22 mouse cellular contexts compared by ENCODE assay signal in the genomic region with DNA sequence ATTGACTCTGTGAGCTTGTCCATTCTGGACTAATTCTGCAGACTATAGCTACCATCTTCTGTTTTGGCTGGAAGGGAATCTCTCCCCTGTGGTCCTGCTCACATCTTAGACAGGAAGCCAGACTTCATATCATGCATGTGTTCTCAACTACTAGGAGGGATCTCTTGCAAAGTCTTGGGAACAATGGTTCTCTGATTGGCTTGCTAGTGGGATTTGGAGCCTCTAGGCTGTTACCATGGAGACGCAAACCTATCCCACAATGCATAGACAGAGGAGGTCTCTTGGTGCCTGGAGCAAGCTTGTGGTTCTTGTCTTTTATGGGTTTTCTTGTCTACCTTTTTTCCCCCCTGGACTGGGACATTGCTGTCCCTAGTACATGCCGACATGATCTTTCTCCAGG.
A peak's percentile ranks its signal among the peaks of the same experiment; 100 is the strongest.
DNase-seq lines count a peak whose midpoint lies in the region; ATAC-seq and TF ChIP-seq lines count a peak whose summit lies in the region.
"Had no signal": no experiment of that assay in that cellular context is flagged by ENCODE, and none has a peak within 500 bp of the region (broad histone marks: within the 10 kb centered on the region; RNA-seq: fewer than 3 reads in every experiment).

No protein-coding gene starts in this region.

- H3K4me2 ChIP-seq in forebrain, embryonic 16.5 days (ENCODE audit: low read length): no peak overlapping the region
- H3K4me2 ChIP-seq in forebrain, embryonic 15.5 days (replicated peaks): no peak overlapping the region
- H3K4me2 ChIP-seq in hindbrain, postnatal 0 days (ENCODE audit: low read depth, low read length): no peak overlapping the region
- no peak overlapping the region for H3K4me2 ChIP-seq in hindbrain, embryonic 13.5 days
- H3K4me2 ChIP-seq in intestine, embryonic 15.5 days (replicated peaks): no peak overlapping the region
- H3K4me2 ChIP-seq: embryonic facial prominence, embryonic 13.5 days had no signal

- no peak for TF ChIP-seq CTCF in hindbrain, postnatal 0 days (IDR thresholded peaks at IDR 0.05; ENCODE audit: low read depth)

- H3K4me1 ChIP-seq in forebrain, embryonic 16.5 days (replicated peaks; ENCODE audit: control insufficient read depth, insufficient read depth, low read length): 0 out of 2 replicates have a peak, but pooled peaks cover 6% of the 10 kb centered on the region
- peaks cover 6% of the 10 kb centered on the region for H3K4me1 ChIP-seq in forebrain, embryonic 15.5 days
- H3K4me1 ChIP-seq in hindbrain, postnatal 0 days (ENCODE audit: insufficient read depth, low read length): no peaks in the 10 kb centered on the region
- peaks cover 6% of the 10 kb centered on the region for H3K4me1 ChIP-seq in hindbrain, embryonic 13.5 days (replicated peaks)
- H3K4me1 ChIP-seq in limb, embryonic 10.5 days: peaks cover 62% of the 10 kb centered on the region
- no peaks in the 10 kb centered on the region for H3K4me1 ChIP-seq in intestine, embryonic 15.5 days (replicated peaks)
- H3K4me1 ChIP-seq: embryonic facial prominence, embryonic 13.5 days had no signal

- peak; percentile 44 for DNase-seq in hindbrain, postnatal 0 days (ENCODE audit: low spot score)
- DNase-seq in retina, postnatal 1 day: peak; percentile 60
- no peak for DNase-seq in retina, embryonic 14.5 days (ENCODE audit: low spot score)
- DNase-seq in limb, embryonic 10.5 days (ENCODE audit: low spot score): no peak
- DNase-seq: adrenal gland, adult 2 months; adrenal gland, postnatal 25 days; cerebellum, adult 11 months; cerebellum, adult 8-10 months; cerebellum, postnatal 14 days; gastrocnemius, postnatal 10 days; heart, adult 18-20 months; heart, postnatal 10 days; heart, postnatal 4 days; kidney, adult 2 months had no signal

- WGBS in forebrain, embryonic 16.5 days: 66% methylated on average over 2 of the region's 2 CpGs
- WGBS in forebrain, embryonic 15.5 days: 68% methylated on average over 2 of the region's 2 CpGs
- WGBS in hindbrain, postnatal 0 days: 50% methylated on average over 2 of the region's 2 CpGs
- 54% methylated on average over 2 of the region's 2 CpGs for WGBS in hindbrain, embryonic 13.5 days
- 69% methylated on average over 2 of the region's 2 CpGs for WGBS in limb, embryonic 10.5 days
- WGBS in intestine, embryonic 15.5 days: 73% methylated on average over 2 of the region's 2 CpGs

- H3K36me3 ChIP-seq in forebrain, embryonic 16.5 days (ENCODE audit: control insufficient read depth, insufficient read depth): no peaks in the 10 kb centered on the region
- H3K36me3 ChIP-seq in forebrain, embryonic 15.5 days: no peaks in the 10 kb centered on the region
- no peaks in the 10 kb centered on the region for H3K36me3 ChIP-seq in hindbrain, postnatal 0 days (ENCODE audit: insufficient read depth, low read length)
- H3K36me3 ChIP-seq in hindbrain, embryonic 13.5 days: no peaks in the 10 kb centered on the region
- no peaks in the 10 kb centered on the region for H3K36me3 ChIP-seq in limb, embryonic 10.5 days
- no peaks in the 10 kb centered on the region for H3K36me3 ChIP-seq in intestine, embryonic 15.5 days
- H3K36me3 ChIP-seq: embryonic facial prominence, embryonic 13.5 days; heart, embryonic 10.5 days had no signal

- no peak overlapping the region for H3K27ac ChIP-seq in forebrain, embryonic 16.5 days (ENCODE audit: low read length)
- H3K27ac ChIP-seq in forebrain, embryonic 15.5 days (replicated peaks): no peak overlapping the region
- H3K27ac ChIP-seq in hindbrain, postnatal 0 days: no peak overlapping the region
- H3K27ac ChIP-seq in hindbrain, embryonic 13.5 days: no peak overlapping the region
- H3K27ac ChIP-seq in limb, embryonic 10.5 days: peak overlapping the region; percentile 68; the same call in 1 of the 2 replicates
- no peak overlapping the region for H3K27ac ChIP-seq in intestine, embryonic 15.5 days
- H3K27ac ChIP-seq: embryonic facial prominence, embryonic 13.5 days; heart, embryonic 10.5 days had no signal

- no peak overlapping the region for H3K4me3 ChIP-seq in forebrain, embryonic 16.5 days (replicated peaks; ENCODE audit: low read length)
- no peak overlapping the region for H3K4me3 ChIP-seq in forebrain, embryonic 15.5 days
- H3K4me3 ChIP-seq in hindbrain, postnatal 0 days (ENCODE audit: low read length): no peak overlapping the region
- H3K4me3 ChIP-seq in hindbrain, embryonic 13.5 days: no peak overlapping the region
- no peak overlapping the region for H3K4me3 ChIP-seq in limb, embryonic 10.5 days
- no peak overlapping the region for H3K4me3 ChIP-seq in intestine, embryonic 15.5 days (replicated peaks)
- H3K4me3 ChIP-seq: embryonic facial prominence, embryonic 13.5 days; heart, embryonic 10.5 days had no signal

- ATAC-seq in forebrain, embryonic 16.5 days: peak; percentile 55; the same call in 1 of the 2 replicates
- ATAC-seq in forebrain, embryonic 15.5 days (replicated peaks): no peak
- ATAC-seq in hindbrain, postnatal 0 days: 0 out of 2 replicates have a peak, but pooled peaks have one; percentile 53
- ATAC-seq in hindbrain, embryonic 13.5 days (ENCODE audit: low FRiP score): no peak
- no peak for ATAC-seq in intestine, embryonic 15.5 days
- ATAC-seq: intestine, embryonic 16.5 days; Patski had no signal

- H3K9me3 ChIP-seq in forebrain, embryonic 16.5 days (ENCODE audit: control insufficient read depth, low read length): no peaks in the 10 kb centered on the region
- H3K9me3 ChIP-seq in forebrain, embryonic 15.5 days: no peaks in the 10 kb centered on the region
- no peaks in the 10 kb centered on the region for H3K9me3 ChIP-seq in hindbrain, postnatal 0 days (ENCODE audit: low read length)
- H3K9me3 ChIP-seq in hindbrain, embryonic 13.5 days: no peaks in the 10 kb centered on the region
- H3K9me3 ChIP-seq in limb, embryonic 10.5 days (replicated peaks): no peaks in the 10 kb centered on the region
- no peaks in the 10 kb centered on the region for H3K9me3 ChIP-seq in intestine, embryonic 15.5 days
- H3K9me3 ChIP-seq: embryonic facial prominence, embryonic 13.5 days; heart, embryonic 10.5 days had no signal

- no peaks in the 10 kb centered on the region for H3K27me3 ChIP-seq in forebrain, embryonic 16.5 days (replicated peaks; ENCODE audit: control insufficient read depth, insufficient read depth, low read length)
- no peaks in the 10 kb centered on the region for H3K27me3 ChIP-seq in forebrain, embryonic 15.5 days
- no peaks in the 10 kb centered on the region for H3K27me3 ChIP-seq in hindbrain, postnatal 0 days (ENCODE audit: insufficient read depth, low read length)
- H3K27me3 ChIP-seq in hindbrain, embryonic 13.5 days: peaks cover 9% of the 10 kb centered on the region; the same call in 1 of the 2 replicates
- H3K27me3 ChIP-seq in limb, embryonic 10.5 days (ENCODE audit: low read depth, poor library complexity, severe bottlenecking): peaks cover 24% of the 10 kb centered on the region; the same call in 1 of the 2 replicates
- H3K27me3 ChIP-seq in intestine, embryonic 15.5 days (replicated peaks): 0 out of 2 replicates have a peak, but pooled peaks cover 2% of the 10 kb centered on the region
- H3K27me3 ChIP-seq: Patski had no signal

- no peak overlapping the region for H3K9ac ChIP-seq in forebrain, embryonic 16.5 days (replicated peaks; ENCODE audit: low read depth, low read length)
- no peak overlapping the region for H3K9ac ChIP-seq in forebrain, embryonic 15.5 days (replicated peaks)
- no peak overlapping the region for H3K9ac ChIP-seq in hindbrain, postnatal 0 days (replicated peaks; ENCODE audit: low read length)
- H3K9ac ChIP-seq in hindbrain, embryonic 13.5 days: no peak overlapping the region
- no peak overlapping the region for H3K9ac ChIP-seq in intestine, embryonic 15.5 days
- H3K9ac ChIP-seq: embryonic facial prominence, embryonic 13.5 days had no signal

Comparison
In these comparisons a context has a peak if more than half of its experiments do, and no peak if none do; other contexts are left out.
1. ATAC-seq: peak in forebrain, embryonic 16.5 days (single experiment) and hindbrain, postnatal 0 days (single experiment); none in forebrain, embryonic 15.5 days (single experiment), hindbrain, embryonic 13.5 days (single experiment) and intestine, embryonic 15.5 days (single experiment).
2. DNase-seq: peak in hindbrain, postnatal 0 days (single experiment) and retina, postnatal 1 day (single experiment); none in retina, embryonic 14.5 days (single experiment) and limb, embryonic 10.5 days (single experiment).